Mouse (Mus musculus) stomach, embryonic 14.5 days (tissue): ENCODE measurements at regions not wholly inside any gene's neighbourhood (a gene's known extent, or its start where the extent isn't known, plus 50 kb on each side); places are given as distances from the start of the nearest gene placed in this dataset.

Source experiments
- ATAC-seq: fragments of 200-750 bp; cut with Nextera tagmentation; 2 replicates; pipeline ENCODE4 v1.8.0; 2017; ENCODE audit warnings: low read depth, moderate TSS enrichment; ENCODE audit not compliant: insufficient number of reproducible peaks, insufficient read depth, low FRiP score
- H3K27ac ChIP-seq: fragments of 300-500 bp; sonication (generic); 2 replicates; pipeline ENCODE4 v1.5.1; 2014; ENCODE audit warnings: mild to moderate bottlenecking, low read length, moderate library complexity, mixed read lengths
- H3K27me3 ChIP-seq: fragments of 300-500 bp; sonication (generic); 2 replicates; pipeline ENCODE4 v1.6.1; 2014; ENCODE audit warnings: low read length, control low read depth, mixed read lengths; ENCODE audit not compliant: control insufficient read depth, insufficient read depth
- H3K36me3 ChIP-seq: fragments of 300-500 bp; sonication (generic); 2 replicates; pipeline ENCODE4 v1.6.1; 2014; ENCODE audit warnings: mild to moderate bottlenecking, control low read depth, low read length, moderate library complexity, mixed read lengths; ENCODE audit not compliant: control insufficient read depth, insufficient read depth
- H3K4me1 ChIP-seq: fragments of 300-500 bp; sonication (generic); 2 replicates; pipeline ENCODE4 v1.6.1; 2014; ENCODE audit warnings: low read length, control low read depth, mixed read lengths; ENCODE audit not compliant: control insufficient read depth, insufficient read depth
- H3K4me2 ChIP-seq: fragments of 300-500 bp; sonication (generic); replicated peaks from 2 replicates; pipeline ENCODE4 v1.6.1; 2014; ENCODE audit warnings: low read depth, low read length, control low read depth
- H3K4me3 ChIP-seq: fragments of 300-500 bp; sonication (generic); 2 replicates; pipeline ENCODE4 v1.5.1; 2014; ENCODE audit warnings: low read depth, low read length, control low read depth
- H3K9ac ChIP-seq: fragments of 300-500 bp; sonication (generic); replicated peaks from 2 replicates; pipeline ENCODE4 v1.6.1; 2014; ENCODE audit warnings: low read depth, mild to moderate bottlenecking, control low read depth, low read length, moderate library complexity, mixed read lengths
- H3K9me3 ChIP-seq: fragments of 300-500 bp; sonication (generic); 2 replicates; pipeline ENCODE4 v1.6.1; 2016; ENCODE audit warnings: low read depth, low read length, control low read depth; ENCODE audit not compliant: control insufficient read depth
- WGBS: fragments of 180-500 bp; shearing (Covaris S2); extraction: QIAGEN DNeasy Blood & Tissue Kit; methylation state at CpG from one replicate; pipeline ENCODE4 v1.1.7; 2014; 5-methylcytosine and 5-hydroxymethylcytosine counted together

DNA sequence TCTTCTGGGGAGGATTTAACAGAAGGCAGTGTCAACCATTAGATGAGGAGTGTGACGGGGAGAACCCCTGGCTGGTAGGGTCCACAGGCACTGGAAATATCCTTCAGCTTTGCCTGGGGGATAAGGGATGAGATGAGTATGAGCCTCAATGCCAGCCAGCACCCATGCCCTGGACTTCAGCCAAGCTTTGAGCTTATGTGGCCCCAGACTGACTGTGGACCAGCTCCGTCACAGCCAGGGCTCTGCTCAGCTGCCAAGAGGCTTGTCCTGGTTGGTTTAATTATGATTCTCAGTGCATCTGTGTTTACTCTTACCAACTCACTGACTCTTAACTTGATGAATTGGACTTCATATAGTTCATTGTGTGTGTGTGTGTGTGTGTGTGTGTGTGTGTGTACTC, 165.8 kb downstream of the Mex3b start:
- Histone ChIP-seq H3K27me3 (no peaks in the 10 kb centered on the region), H3K4me3 (no peak overlapping the region), H3K27ac (no peak overlapping the region), H3K4me1 (no peaks in the 10 kb centered on the region), H3K9me3 (no peaks in the 10 kb centered on the region), H3K36me3 (no peaks in the 10 kb centered on the region), H3K4me2 (no peak overlapping the region), H3K9ac (no peak overlapping the region)
- ATAC-seq: no peak
- 68% methylated on average over 2 of the region's 2 CpGs for WGBS

DNA sequence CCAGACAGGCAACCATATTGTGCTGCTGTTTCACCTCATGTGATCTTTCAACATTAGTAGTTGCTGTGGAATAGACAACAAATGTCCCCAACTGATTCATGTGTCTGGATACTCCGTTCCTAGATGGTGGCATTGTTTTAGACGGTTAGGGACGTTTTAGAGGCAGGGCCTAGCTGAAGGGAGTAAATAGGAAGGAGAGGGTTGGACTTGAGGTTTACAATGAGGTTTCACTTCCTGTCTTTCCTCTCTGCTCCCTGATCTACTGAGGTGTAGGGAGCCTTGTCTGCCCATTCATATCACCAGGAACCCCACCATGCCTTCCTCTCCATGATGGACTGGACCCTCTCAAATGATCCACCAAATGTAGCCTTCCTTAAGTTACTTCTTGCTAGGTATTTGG, 168.1 kb downstream of the Mex3b start:
- H3K27ac ChIP-seq: no peak overlapping the region
- H3K36me3 ChIP-seq: no peaks in the 10 kb centered on the region
- 93% methylated on average over 3 of the region's 3 CpGs for WGBS
- ATAC-seq: no peak
- H3K4me2 ChIP-seq: no peak overlapping the region
- no peak overlapping the region for H3K9ac ChIP-seq
- no peaks in the 10 kb centered on the region for H3K4me1 ChIP-seq
- H3K27me3 ChIP-seq: no peaks in the 10 kb centered on the region
- no peak overlapping the region for H3K4me3 ChIP-seq
- H3K9me3 ChIP-seq: no peaks in the 10 kb centered on the region

DNA sequence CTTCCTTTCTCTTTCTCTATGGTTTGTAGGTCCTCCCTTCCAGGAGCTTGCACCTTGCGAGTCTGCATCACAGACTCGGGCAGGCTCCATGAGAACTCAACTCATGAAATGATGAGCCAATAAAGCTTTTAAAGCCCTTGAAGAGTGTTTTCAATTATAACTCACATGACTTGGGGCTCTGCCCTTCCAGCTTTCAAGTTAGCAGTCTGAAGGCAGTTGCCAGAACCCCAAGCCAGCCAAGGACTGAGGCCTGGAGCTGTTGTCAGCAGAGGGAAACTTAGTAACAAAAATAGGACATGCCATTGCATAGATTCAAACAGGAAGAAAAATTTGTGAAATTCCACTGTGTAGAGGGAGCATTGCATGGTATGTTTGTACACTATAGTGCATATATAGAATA, 169.3 kb downstream of the Mex3b start:
- H3K4me2 ChIP-seq: no peak overlapping the region
- H3K4me1 ChIP-seq: no peaks in the 10 kb centered on the region
- H3K27ac ChIP-seq: no peak overlapping the region
- no peak overlapping the region for H3K9ac ChIP-seq
- no peak overlapping the region for H3K4me3 ChIP-seq
- H3K36me3 ChIP-seq: no peaks in the 10 kb centered on the region
- no peak for ATAC-seq
- H3K27me3 ChIP-seq: no peaks in the 10 kb centered on the region
- 73% methylated on average over 2 of the region's 2 CpGs for WGBS
- H3K9me3 ChIP-seq: no peaks in the 10 kb centered on the region

DNA sequence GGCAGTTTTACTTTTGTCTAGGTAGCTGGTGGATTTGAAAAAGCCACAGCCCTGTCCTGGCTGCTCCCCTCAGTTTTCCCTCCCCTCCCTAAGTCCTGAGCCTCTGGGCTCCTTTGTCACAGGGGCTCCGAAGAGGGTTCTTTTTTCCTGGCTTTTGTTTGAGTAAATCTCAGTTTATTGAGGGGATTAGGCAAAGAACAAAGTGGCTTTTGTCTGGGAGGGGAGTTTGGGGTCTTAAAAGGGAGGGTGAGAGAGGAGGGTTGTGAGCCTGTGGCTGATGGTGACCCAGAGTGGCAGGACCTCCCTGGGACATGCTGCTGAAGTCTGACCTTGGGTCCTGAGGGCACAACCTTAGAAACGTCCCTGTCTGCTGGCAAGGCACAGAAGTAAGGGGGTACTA, 170.0 kb downstream of the Mex3b start:
- no peaks in the 10 kb centered on the region for H3K36me3 ChIP-seq
- no peak overlapping the region for H3K27ac ChIP-seq
- no peak overlapping the region for H3K4me2 ChIP-seq
- no peaks in the 10 kb centered on the region for H3K27me3 ChIP-seq
- no peak overlapping the region for H3K9ac ChIP-seq
- no peak overlapping the region for H3K4me3 ChIP-seq
- 21% methylated on average over 2 of the region's 2 CpGs for WGBS
- ATAC-seq: no peak
- H3K4me1 ChIP-seq: no peaks in the 10 kb centered on the region
- no peaks in the 10 kb centered on the region for H3K9me3 ChIP-seq

DNA sequence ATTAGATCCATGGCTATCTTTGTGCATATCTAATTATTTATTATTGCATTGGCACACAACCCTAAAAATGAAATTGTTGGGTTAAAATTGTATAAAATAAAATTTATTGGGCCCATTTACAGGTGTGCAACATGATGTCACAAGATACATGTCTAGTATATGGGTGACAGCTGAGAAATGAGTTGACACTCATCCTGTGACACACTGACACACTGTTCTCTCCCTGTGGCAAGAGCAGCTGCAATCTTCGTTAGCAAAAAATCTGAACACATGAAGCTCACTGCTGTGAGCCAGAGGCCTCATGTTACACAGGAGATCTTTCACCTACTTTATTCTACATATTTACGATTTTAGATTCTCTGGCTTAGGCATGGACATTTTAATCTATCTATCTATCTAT, 170.6 kb downstream of the Mex3b start:
- Histone ChIP-seq H3K9ac (no peak overlapping the region), H3K9me3 (no peaks in the 10 kb centered on the region), H3K27me3 (no peaks in the 10 kb centered on the region), H3K4me1 (no peaks in the 10 kb centered on the region), H3K4me2 (no peak overlapping the region), H3K36me3 (no peaks in the 10 kb centered on the region), H3K27ac (no peak overlapping the region), H3K4me3 (no peak overlapping the region)
- 76% methylated on average over 2 of the region's 2 CpGs for WGBS
- no peak for ATAC-seq

DNA sequence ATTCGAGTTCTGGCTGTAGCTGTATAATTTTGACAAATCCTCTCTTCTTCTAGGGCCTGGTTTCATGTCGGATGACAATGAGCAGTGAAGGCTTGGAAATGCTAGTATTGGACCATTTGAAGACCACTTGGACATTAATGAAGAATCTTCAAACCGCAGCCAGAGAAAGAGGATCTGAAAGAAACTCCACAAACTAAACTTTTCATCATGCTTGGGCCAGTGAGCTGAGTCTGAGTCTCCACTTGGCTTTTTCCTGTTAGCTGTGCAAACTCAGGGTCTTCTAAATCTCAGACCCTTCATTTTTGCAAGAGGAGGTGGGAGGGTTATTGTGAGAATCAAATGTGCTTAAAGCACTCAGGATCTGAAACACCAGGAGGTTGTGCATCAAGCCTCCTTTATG, 176.6 kb downstream of the Mex3b start:
- no peak for ATAC-seq
- Histone ChIP-seq H3K4me2 (no peak overlapping the region), H3K4me3 (no peak overlapping the region), H3K9me3 (no peaks in the 10 kb centered on the region), H3K27ac (no peak overlapping the region), H3K9ac (no peak overlapping the region), H3K4me1 (no peaks in the 10 kb centered on the region), H3K36me3 (no peaks in the 10 kb centered on the region), H3K27me3 (no peaks in the 10 kb centered on the region)
- WGBS: 85% methylated on average over 3 of the region's 3 CpGs

DNA sequence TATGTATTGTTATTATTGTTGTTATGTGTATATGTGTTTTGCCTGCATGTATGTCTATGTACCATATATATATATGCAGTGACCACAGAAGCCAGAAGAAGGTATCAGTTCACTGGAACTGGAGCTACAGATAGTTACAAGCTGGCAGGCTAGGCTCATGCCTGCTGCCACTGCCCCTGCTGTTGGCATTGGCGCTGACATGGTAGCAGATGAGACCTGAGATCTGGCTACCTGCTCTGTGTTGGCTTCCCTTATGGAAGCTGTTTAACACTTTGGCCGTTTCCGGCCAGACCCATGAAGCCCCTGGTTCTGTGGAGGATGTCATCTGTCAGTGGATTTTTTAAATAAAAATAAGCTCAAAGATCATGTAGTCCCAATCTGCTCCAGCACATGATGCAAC, 178.1 kb downstream of the Mex3b start:
- no peak overlapping the region for H3K4me2 ChIP-seq
- ATAC-seq: no peak
- 82% methylated on average over 3 of the region's 3 CpGs for WGBS
- H3K36me3 ChIP-seq: no peaks in the 10 kb centered on the region
- no peak overlapping the region for H3K27ac ChIP-seq
- no peak overlapping the region for H3K9ac ChIP-seq
- H3K27me3 ChIP-seq: no peaks in the 10 kb centered on the region
- no peak overlapping the region for H3K4me3 ChIP-seq
- no peaks in the 10 kb centered on the region for H3K9me3 ChIP-seq
- no peaks in the 10 kb centered on the region for H3K4me1 ChIP-seq

DNA sequence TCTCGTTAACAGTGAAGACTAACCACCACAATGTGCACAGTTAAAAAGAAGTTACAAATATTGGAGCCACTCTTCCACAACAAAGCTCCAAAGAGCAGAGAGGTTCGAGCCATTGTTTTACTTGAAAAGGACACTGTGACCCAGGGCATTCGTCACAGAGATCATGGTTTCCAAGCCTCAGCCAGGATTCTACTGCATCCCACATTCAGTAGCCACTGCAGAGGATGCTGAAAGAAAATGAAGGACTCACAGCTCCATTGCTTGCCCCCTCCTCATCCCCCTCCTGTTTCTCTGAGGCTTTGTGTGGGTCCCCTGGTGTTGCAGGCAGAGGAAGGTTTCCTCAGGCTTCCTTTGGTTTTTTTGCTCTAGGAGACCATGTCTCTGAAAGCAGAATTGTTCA, 182.9 kb downstream of the Mex3b start:
- no peaks in the 10 kb centered on the region for H3K27me3 ChIP-seq
- no peak overlapping the region for H3K4me3 ChIP-seq
- H3K36me3 ChIP-seq: no peaks in the 10 kb centered on the region
- no peak overlapping the region for H3K27ac ChIP-seq
- H3K4me2 ChIP-seq: no peak overlapping the region
- no peak for ATAC-seq
- WGBS: 56% methylated on average over 3 of the region's 3 CpGs
- no peaks in the 10 kb centered on the region for H3K9me3 ChIP-seq
- no peaks in the 10 kb centered on the region for H3K4me1 ChIP-seq
- H3K9ac ChIP-seq: no peak overlapping the region

DNA sequence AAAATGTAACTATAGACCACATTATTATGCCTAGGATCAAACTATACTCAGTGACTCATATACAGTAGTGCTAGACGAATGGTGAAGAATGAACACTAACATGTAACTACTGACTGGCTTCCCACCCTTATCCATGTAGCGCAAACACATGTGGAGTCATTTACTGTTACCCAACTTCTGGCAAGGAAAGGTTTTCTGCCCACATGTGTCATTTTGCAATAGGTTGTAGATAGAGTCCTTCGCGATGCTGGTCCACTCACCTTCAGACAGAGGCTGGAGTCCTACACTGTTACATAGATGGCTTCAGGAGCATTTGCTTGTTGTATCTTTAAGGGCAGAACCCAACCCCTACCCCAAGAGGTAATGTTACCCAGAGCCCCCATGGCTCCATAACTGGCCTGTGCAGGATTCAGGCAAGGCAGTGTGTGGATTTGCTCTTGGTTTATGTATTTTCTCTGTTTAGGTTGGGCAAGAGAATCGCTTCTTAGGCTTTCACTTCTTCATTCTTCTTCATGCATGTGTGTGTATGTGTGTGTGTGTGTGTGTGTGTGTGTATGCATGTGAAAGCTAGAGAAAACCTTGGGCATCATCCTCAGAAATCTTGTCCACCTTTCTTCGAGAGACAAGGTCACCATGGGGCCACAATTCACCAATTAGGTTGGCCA, 183.8 kb downstream of the Mex3b start:
- 91% methylated on average over 6 of the region's 6 CpGs for WGBS
- ATAC-seq: no peak
- Histone ChIP-seq H3K27ac (no peak overlapping the region), H3K4me2 (no peak overlapping the region), H3K4me1 (no peaks in the 10 kb centered on the region), H3K36me3 (no peaks in the 10 kb centered on the region), H3K9me3 (no peaks in the 10 kb centered on the region), H3K4me3 (no peak overlapping the region), H3K27me3 (no peaks in the 10 kb centered on the region), H3K9ac (no peak overlapping the region)
